Mouse (Mus musculus): ENCODE measurements around the gene Akr1b7.
"Not testable (repeated sequence)": the region's sequence is repeated elsewhere in the genome, so short reads cannot be mapped to it uniquely, and the experiment has no call there.

The Akr1b7 gene

DNA sequence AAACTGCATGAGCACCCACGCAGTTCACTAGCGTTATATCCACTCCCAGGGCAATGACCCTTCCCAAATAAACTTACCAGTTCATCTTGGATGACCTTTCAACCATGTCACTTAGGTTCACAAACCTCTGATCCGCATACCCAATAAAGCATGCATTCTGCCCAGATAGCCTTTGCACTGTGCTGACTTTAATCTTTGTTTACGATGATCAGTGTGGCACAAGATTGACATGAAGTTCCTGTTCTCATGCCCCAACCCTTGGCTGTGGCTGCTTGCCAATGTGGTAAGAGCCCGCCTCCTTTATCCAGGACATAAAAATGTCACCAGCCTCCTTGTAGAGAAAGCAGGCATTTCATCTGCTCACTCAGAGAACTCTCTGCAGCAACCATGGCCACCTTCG is at the start of gene Akr1b7:
TSS of gene Akr1b7 (plus strand) at position 312 of the 400 bp plus-strand sequence.
- no peak for DNase-seq

- DNase-seq = no peak
Measured at GRCm38 (mm10) chr6:34364217-34365136, 47.7 kb upstream of the Akr1b7 start.

DNA sequence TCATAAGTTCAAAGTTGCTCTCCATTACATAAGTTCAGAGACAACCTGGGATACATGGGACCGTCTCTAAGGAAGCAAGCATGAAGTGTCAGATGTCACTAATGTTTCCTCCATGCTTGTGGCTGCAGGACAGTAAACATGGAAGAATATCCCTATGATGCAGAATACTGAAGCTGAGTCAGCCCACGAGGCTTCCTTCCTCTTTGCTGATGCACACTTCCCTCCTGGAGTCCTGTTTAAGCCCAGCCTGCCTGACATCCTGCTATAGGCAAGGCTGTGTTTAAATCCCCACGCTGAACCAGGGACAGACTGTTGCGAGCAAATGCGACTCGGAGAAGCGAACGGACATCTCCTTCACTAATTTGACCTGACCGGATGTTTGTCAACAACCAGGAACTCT is 44.1 kb upstream of the Akr1b7 start:
- DNase-seq = no peak

GRCm38 (mm10) chr6:34370081-34370480 is 42.1 kb upstream of the Akr1b7 start:
- no peak for DNase-seq

DNA sequence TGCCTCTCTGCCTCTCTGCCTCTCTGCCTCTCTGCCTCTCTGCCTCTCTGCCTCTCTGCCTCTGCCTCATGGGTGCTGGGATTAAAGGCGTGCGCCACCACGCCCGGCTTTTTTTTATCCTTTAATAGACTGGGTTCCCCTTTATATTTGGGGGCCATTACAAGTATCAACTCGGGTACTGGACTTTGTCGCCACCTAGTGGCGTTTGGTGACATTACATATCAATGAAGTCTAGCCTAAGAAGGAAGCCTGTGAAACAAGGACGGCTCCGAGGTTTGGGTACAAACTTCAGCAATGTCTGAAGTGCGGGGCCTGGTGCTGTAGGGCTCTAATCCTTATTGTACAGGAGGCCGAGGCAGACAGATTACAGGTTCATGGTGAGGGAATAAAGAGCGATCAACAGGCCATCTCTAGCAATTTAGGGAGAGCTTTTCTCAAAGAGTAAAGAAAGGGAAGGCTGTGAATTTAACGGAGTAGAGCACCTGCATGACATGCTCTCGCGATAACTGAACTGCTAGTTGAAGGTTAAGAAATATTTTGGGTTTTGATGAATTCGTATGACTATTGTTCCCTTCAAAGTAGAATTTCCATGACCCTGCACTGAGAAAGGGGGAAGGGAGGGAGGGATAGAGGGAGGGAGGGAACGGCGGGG is 40.3 kb upstream of the Akr1b7 start:
- DNase-seq = peak; percentile 69

DNA sequence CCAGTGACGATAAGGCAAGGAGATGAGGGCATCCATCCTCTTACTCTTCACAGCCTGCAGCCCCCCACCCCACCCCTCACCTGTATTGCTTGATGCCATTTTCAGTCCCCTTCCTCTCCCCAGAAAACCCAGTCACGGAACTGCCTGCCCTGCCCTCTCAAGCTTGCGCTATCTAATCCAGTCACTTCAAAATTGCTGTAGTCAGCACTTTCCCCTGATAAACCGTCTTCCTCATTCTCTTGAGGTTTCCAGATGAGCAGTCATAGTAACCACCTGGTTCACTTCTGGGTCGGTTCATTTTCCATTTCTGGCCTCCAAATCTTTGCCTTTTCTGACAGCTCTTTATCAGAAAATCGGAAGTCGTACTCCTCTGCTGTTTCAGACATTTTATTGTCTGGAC is 38.3 kb upstream of the Akr1b7 start:
- DNase-seq = no peak

GRCm38 (mm10) chr6:34375888-34376287 is 36.2 kb upstream of the Akr1b7 start:
- not testable (repeated sequence) for DNase-seq

DNA sequence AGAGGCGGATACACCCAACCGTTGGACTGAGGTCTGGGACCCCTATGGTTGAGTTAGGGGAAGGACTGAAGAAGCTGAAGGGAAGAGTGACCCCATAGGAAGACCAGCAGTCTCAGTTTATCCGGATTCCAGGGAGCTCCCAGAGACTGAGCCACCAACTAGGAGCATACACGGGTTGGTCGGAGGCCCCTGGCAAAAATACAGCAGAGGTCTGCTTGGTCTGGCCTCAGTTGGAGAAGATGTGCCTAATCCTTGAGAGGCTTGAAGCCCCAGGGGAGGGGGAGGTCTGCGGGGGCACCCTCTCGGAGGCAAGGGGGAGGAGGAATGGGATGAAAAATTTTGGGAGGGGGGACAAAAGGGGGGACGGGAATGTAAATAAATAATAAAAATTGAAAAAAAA is 28.7 kb upstream of the Akr1b7 start:
- no peak for DNase-seq

- DNase-seq = peak; percentile 78
Measured at GRCm38 (mm10) chr6:34384110-34384661, 27.9 kb upstream of the Akr1b7 start, which contains the start of gene Akr1b10. Akr1b10 (plus strand) TSS chr6:34384218.

DNA sequence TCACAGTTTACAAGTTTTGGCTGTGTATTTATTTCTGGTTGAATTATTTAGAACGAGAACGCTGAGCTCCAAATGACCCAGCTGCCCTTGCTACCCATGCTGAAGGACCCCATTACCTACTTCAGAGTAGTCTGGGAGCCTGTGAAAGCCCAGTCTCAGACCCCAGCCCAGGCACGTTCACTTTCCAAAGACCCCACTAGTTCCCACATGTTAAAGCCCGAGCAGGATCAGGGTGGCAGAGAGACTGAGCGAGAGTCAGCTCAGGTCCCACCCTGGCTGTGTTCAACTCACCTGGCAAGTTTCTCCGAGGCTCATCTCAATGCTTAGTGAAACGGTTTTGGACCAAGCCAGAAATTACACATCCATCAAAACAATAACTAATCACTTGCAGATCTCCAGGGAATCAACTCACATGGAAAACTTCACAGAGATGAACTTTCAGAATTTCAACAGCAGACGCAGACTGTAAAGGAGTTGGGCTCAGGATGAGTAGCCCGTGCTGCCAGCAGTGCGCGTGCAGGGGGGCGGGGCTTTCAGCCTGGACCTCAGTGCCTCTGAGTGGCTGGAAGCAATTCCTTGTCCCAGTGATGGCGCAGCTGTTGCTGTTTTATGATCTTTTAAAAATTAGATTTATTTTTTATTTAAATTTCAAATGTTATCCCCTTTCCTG is 27.3 kb upstream of the Akr1b7 start:
- no peak for DNase-seq

DNA sequence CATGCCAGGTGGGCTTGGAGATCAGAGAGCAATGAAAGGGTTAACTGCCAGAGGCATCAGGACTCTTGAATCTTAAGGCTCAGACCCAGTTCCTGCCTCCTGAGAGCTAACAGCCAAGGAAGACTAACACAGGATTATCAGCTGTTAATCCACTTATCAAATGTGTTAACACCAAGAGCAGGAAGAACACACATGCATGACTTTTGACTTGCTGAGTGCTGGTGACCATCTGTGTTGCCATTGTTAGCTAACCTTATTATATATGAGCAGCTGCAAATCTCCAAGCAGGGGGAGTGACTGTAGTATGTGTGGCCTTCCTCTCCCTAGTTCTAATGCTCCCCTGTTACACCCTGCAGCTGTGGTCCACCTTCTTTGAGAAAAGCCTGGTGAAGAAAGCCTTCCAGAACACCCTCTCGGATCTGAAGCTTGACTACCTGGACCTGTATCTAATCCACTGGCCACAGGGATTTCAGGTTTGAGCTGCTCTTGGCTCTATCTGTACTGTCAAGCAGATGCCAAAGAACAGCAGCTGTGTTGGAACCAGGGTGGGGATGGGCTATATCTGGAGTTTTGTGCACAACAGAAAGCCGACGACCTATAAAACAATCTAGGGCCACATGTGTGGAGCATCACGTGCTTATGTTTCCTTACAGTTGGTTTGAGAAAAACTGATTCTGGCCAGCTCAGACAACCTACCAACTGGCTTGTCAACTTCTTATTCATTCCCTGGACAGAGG is 23.5 kb upstream of the Akr1b7 start:
- no peak for DNase-seq

GRCm38 (mm10) chr6:34395897-34396296 is 16.2 kb upstream of the Akr1b7 start:
- DNase-seq = no peak

DNA sequence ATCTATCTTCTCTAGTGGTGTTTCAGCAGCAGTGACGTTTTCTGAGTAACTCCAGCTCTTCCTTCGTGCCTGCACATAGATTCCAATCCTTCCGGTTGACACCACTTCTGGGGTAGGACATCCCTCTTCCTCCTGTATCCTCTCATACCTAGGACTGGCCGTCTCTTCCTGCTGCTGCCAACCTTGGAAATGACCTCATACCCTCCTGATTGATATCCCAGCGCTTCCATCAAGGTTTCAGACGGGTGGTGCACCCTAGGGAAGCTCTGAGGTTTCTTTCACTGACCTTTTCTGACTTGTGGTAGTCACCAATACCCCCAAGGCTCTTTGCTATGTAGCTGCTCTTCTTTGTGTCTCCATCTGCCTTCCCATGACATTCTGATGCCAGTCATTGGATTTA is 13.7 kb upstream of the Akr1b7 start:
- no peak for DNase-seq

DNA sequence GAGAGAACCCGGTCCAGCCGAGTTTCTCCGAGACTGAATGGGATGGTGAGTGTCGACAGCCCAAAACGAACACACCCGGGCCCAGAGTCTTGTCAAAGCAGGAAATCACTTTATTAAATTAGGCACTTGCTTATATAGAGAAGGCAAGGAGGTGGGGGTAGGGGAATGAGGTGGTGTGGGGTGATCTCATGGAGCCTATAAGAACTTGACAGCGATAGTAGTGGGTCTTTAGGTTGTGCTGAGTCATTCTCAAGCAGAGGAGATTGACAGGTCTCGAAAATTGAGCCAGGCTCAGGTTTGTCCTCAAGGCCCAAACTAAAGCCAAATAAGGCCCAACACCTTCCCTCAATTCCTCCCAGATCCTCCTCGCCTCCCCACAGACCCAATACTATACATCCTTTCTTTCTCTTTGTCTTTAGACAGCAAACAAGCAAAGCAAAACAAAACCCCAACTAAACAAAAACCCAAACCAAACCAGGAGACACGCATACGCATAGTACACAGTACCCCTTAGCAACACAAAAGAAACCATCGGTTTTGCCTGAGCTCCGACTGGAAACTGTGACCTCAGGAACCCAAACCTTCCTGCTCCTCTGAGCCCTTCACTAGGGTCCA is 12.4 kb upstream of the Akr1b7 start:
- no peak for DNase-seq

- no peak for DNase-seq
Measured at GRCm38 (mm10) chr6:34400696-34401095, 11.4 kb upstream of the Akr1b7 start.

DNA sequence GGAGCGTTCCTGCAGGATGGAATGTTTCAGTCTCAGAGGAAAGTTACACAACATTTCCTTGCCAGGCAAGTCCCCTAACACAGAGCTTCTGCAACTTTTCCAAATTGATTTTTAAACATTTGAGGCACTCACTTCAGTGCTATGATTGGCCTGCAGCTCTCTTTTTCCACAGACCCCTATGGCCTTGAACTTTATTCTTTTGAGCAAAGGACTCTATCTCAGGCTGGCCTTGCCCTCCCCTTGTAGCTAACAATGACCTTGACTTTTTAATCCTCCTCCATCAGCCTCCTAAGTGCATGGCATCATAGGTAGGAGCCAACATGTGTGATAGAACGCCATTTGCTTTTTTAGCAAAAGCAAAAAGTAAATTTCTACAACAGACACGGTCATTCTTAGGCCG is 5.4 kb upstream of the Akr1b7 start:
- no peak for DNase-seq

GRCm38 (mm10) chr6:34407403-34407802 is 4.7 kb upstream of the Akr1b7 start:
- no peak for DNase-seq

GRCm38 (mm10) chr6:34412688-34413087 is 554 bp downstream of the Akr1b7 start:
- no peak for DNase-seq

DNA sequence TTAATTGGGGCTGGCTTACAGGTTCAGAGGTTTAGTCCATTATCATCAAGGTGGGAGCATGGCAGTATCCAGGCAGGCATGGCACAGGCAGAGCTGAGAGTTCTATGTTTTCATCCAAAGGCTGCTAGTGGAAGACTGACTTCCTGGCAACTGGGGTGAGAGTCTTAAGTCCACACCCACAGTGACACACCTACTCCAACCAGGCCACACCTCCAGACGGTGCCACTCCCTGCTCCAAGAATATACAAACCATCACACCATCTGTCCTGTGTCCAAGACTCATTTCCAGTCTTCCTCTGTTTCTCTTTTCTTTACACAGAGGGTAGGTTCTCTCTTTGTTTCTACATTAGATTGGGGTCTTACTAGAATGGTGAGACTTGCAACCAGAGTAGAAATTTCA is 1.3 kb downstream of the Akr1b7 start:
- DNase-seq = not testable (repeated sequence)

DNA sequence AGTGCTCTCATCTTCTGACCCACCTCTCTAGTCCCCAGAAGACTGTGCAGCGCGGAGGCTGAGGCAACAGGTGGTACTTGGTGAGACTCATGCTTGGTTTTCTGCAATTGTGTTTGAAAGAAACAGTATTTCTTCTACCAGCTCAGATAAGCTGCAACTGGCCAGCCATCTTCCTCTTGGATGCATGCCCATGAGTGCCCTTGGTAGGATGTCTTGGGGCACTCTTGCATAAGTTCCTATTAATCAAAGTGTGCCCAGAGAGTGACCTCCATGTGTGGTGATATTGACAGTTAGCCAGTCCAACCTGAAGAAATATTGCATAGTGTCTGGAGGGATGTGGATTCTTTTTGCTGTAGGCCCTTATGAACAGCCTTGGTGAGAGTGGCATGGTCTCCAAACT is 4.4 kb downstream of the Akr1b7 start:
- DNase-seq = no peak

GRCm38 (mm10) chr6:34419071-34419470 is 6.9 kb downstream of the Akr1b7 start:
- no peak for DNase-seq

- DNase-seq = no peak
Measured at GRCm38 (mm10) chr6:34439006-34439405, 26.9 kb downstream of the Akr1b7 start.

All from right cerebral cortex, postnatal 25 days (tissue).